Mouse (Mus musculus): ENCODE data around the gene Ncoa3.
A peak's percentile ranks its signal among the peaks of the same experiment; 100 is the strongest.

Gene Ncoa3

DNA sequence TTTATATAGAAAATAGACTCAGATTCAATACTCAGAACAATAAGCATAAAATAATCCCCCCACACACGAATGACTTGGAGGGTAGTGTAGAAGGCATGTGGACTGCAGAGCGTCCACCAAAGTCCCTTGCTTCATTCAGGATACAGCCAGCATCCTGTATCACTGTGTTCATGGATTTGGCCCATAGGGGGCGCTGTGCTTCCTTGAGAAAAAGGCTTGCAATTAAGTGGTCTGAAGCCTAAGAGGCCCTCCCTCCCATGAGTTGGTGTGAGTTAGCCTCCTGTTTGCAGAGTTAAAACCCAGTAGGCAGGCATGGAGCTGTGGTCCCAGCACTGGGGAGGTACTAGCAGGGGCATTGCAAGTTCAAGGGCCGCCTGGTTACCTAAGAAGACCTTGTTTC, 115.9 kb downstream of the Ncoa3 start:
- DNase-seq: peak; percentile 94

DNA sequence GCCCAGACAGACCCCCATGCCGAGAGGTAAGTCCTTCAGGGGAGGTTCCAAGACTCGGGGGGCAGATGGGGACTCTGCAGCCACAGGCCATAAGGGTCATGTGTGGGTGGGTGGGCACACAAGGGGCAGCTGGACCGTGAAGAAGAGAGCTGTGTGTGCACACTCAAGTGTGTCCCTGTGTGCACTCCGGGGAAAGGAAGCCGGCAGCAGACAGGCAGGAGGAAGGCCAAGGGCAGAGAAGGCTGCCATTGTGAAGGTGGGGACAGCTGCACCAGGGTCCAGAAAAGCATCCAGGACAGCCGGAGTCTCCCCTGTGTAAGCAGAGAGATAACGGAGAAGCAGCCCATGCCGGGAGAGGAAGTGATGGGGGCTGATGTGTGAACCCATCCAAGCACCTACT, 118.3 kb downstream of the Ncoa3 start:
- no peak for DNase-seq

- no peak for DNase-seq
Observed at GRCm38 (mm10) chr2:166111238-166111637, 118.8 kb downstream of the Ncoa3 start.

DNA sequence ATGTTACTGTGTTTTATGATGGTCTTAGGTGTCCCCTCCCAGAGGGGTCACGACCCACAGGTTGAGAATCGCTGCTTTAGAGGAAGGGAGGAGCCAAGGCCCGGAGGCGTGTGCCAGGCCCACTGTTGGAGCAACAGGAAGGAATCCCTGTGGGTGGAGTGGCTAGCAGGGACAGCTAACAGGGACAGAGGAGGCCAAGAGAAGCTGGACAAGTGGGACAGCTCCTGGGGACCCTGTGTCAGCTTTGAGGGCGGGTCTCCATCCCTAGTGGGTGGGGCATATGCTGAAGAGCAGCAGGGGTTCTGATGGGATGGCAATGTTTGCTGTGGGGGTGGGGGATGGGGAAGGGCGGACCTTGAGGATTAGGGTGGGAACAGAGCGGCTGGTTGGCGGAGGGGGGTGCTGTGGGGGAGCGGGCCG, 119.4 kb downstream of the Ncoa3 start:
- DNase-seq: peak; percentile 58 to 65

DNA sequence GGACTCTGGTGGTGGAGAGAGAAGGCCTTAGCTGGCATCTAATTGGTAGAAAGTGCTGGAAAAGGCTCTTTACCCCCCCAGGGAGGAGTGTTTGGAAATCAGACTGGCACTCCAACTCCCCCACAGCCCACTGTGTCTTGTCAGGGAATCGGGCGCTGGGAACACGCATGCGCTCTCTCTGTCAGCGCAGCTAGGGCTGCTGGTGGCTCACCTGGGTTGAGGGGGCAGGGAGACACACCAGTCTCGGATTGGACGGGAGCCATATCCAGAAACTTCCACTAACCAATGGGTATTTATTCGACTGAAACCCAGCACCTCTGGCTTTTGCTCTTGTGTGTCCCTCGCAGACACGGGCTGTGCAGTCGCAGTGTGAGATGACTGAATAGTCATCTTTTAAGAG, 120.5 kb downstream of the Ncoa3 start:
- DNase-seq: peak in 1 of 2 experiments; percentile 53

- DNase-seq: peak; percentile 75 to 81
Observed at GRCm38 (mm10) chr2:166115571-166116277, 123.3 kb downstream of the Ncoa3 start.

DNA sequence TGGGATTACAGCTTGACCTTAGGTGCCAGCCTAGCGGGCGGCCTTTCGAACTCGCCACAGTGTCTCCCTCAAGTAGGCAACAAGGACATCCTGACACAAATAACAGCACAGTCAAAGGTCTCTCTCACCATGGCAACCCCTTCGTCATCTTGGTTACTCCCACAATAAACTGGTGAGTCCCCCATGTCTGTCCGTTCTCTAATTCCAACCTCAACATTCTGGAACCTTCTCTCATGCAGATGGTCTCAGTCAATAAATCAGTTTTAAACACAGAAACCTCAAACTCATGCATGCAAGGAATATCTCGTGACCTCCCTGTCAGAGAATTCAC, 123.8 kb downstream of the Ncoa3 start:
- DNase-seq: no peak

DNA sequence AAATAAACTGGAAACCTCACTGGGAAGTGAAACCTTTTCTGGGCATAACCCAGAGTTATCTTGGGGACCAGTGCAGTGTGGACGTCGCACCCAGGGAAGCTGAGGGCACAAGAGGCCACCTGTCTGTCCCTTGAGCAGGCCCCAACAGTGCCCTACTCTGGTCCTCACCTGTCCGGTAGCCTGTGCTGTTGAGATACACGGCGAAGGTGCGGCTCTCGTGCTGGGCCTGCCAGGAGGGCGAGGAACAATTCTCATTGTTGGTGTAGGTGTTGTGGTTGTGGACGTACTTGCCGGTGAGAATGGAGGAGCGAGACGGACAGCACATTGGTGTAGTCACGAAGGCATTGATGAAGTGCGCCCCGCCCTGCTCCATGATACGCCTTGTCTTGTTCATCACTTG, 124.3 kb downstream of the Ncoa3 start:
- no peak for DNase-seq

- peak in 1 of 2 experiments; percentile 38 for DNase-seq
Observed at GRCm38 (mm10) chr2:166119992-166120391, 127.6 kb downstream of the Ncoa3 start.

DNA sequence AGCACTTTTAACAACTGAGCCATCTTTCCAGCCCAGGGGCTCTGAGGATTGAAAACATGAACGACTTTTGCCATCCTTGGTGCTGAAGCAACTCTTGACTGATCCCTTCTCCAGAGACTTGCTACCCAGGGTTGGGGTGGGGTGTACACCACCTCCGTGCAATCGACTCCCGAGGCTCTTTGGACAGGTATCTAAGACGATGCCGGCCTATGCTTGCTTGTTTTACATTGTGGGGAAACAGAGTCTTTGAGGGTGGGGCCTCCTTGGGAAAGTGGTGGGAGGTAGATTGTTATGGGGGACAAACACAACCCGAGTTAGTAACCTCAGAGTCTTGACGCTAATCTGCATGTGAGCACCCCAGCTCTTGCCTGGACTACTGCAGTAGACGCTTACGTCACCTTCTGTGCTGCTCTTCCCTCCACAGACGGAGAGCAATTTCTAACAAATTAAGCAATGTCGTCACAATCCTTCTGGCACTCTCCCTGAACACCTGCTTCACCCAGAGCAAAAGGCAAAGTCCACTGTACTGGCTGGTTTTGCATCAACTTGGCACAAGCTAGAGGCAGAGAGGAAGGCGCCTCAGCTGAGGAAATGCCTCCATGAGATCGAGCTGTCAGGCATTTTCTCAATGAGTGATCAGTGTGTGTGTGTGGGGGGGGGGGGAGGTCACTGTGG, 129.4 kb downstream of the Ncoa3 start:
- DNase-seq: no peak

DNA sequence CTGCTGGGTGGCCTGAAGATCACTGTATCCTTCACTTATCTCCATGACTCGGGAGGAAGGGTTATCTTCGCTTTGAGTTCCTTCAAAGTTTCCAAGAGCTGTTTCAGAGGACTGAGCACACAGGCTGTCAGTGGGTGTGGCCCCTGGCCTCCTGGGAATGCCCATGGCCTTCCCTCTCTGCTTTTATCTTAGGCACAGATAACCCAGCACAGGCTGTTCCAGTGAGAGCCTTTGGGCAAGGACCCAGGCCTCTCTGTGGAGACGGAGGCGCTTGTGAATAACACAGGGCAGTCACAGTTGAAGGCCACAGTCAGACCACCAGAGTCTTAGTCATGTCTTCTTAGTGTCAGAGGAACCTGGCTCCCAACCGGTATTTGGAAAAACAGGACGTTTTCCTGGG, 130.3 kb downstream of the Ncoa3 start:
- no peak for DNase-seq

Measured in kidney, postnatal 4 days (tissue).